Comparison of ENCODE assay signal across 8 mouse cellular contexts in the genomic region with DNA sequence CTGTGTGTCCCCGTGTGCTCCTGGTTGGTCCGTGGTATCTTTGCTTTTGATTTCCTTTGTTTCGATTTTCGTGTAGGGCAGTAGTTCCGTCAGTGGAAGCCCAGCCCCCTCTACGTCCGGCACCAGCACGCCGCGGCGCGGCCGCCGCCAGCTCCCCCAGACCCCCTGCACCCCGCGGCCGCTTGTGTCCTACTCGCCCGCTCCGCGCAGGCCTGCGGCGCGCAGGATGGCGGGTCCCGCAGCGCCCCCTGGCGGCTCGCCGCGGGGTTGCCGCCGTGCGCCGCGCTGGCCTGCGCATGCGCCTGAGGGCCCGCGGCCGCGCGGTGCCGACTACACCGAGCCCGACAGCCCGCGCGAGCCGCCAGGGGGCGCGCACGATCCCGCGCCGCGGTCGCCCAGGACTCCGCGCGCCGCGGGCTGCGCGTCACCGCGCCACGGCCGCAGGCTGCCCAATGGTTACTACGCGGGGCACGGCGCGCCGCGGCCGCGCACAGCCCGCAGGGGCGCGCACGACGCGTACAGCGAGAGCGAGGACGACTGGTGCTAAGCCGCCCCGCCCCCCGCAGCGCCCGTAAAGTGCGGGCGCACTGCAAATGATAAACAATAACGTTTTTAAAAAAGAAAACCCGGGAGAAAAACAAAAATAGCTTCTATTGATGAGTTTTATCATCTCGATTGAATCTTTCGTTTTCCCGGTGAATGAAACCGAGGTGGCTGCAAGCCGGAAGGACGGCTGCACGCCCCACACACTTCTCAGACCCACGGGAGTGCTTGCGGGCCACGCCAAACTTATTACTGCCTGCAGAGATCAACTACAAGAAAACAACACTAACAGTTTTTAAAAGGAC. TPM values are rescaled to one million over a fixed set of nuclear protein-coding genes. Genes with fewer than 3 reads are reported as not detected.
DNase-seq lines count a peak whose midpoint lies in the region; ATAC-seq lines count a peak whose summit lies in the region.

No protein-coding gene starts in this region.

- H3K4me1 ChIP-seq in brown adipose tissue, adult 24 weeks (ENCODE audit: control insufficient read depth, insufficient read depth, insufficient read length, low read length) = peaks cover 6% of the 10 kb centered on the region; the same call in 1 of the 2 replicates
- peaks cover 22 to 28% of the 10 kb centered on the region in 2 experiments for H3K4me1 ChIP-seq in heart, embryonic 14.5 days (ENCODE audit: control insufficient read depth in 2 of 2, insufficient read depth in 2 of 2, low read length in 2 of 2)
- H3K4me1 ChIP-seq in liver, embryonic 12.5 days = peaks cover 32% of the 10 kb centered on the region

- no peaks in the 10 kb centered on the region for H3K36me3 ChIP-seq in heart, embryonic 14.5 days (ENCODE audit: control insufficient read depth, insufficient read depth, low read length)
- no peaks in the 10 kb centered on the region for H3K36me3 ChIP-seq in liver, embryonic 12.5 days
- no peaks in the 10 kb centered on the region for H3K36me3 ChIP-seq in splenic B cell, adult 2 months (ENCODE audit: control insufficient read depth, insufficient read depth, low read length, poor library complexity, severe bottlenecking)

- under 1% methylated on average over 83 of the region's 106 CpGs for WGBS in heart, embryonic 14.5 days
- WGBS in liver, embryonic 12.5 days (ENCODE audit: insufficient replicate concordance) = under 1% methylated on average over 105 of the region's 106 CpGs

- H3K4me3 ChIP-seq in brown adipose tissue, adult 24 weeks (ENCODE audit: insufficient read depth, low read depth, low read length) = peak overlapping the region; percentile 67
- H3K4me3 ChIP-seq in heart, embryonic 14.5 days (ENCODE audit: control insufficient read depth in 1 of 2, insufficient read depth in 1 of 2, low read depth in 1 of 2, low read length in 2 of 2) = peak overlapping the region; percentile 56 to 62
- H3K4me3 ChIP-seq in liver, embryonic 12.5 days = peak overlapping the region; percentile 70

- no peaks in the 10 kb centered on the region for H3K9me3 ChIP-seq in heart, embryonic 14.5 days (ENCODE audit: control insufficient read depth, low read length)
- no peaks in the 10 kb centered on the region for H3K9me3 ChIP-seq in liver, embryonic 12.5 days (replicated peaks)

- H3K27me3 ChIP-seq in heart, embryonic 14.5 days (ENCODE audit: control insufficient read depth, insufficient read depth, low read length) = no peaks in the 10 kb centered on the region
- H3K27me3 ChIP-seq in liver, embryonic 12.5 days (replicated peaks) = peaks cover 37% of the 10 kb centered on the region
- no peaks in the 10 kb centered on the region for H3K27me3 ChIP-seq in splenic B cell, adult 2 months (ENCODE audit: control insufficient read depth, insufficient read depth, low read length, poor library complexity, severe bottlenecking)

- ATAC-seq in heart, embryonic 14.5 days (ENCODE audit: insufficient number of reproducible peaks, insufficient read depth, low FRiP score, low read depth) = peak; percentile 91
- peak; percentile 98 for ATAC-seq in liver, embryonic 12.5 days

- peak; percentile 98 for DNase-seq in CD4-positive, CD25-positive, alpha-beta regulatory T cell, adult 2 months (ENCODE audit: low read depth, low spot score)
- peak; percentile 83 for DNase-seq in fibroblast of lung, adult 2 months (ENCODE audit: low read depth)
- peak; percentile 98 for DNase-seq in kidney, postnatal 14 days
- DNase-seq in naive thymus-derived CD4-positive, alpha-beta T cell, adult 2 months (ENCODE audit: low read depth) = peak; percentile 96
- DNase-seq in splenic B cell, adult 2 months (ENCODE audit: low read depth, low spot score) = peak; percentile 97

- H3K4me2 ChIP-seq in heart, embryonic 14.5 days (ENCODE audit: low read length) = peak overlapping the region; percentile 87
- H3K4me2 ChIP-seq in liver, embryonic 12.5 days = peak overlapping the region; percentile 96

- H3K9ac ChIP-seq in heart, embryonic 14.5 days (ENCODE audit: low read length) = peak overlapping the region; percentile 83
- peak overlapping the region; percentile 84 for H3K9ac ChIP-seq in liver, embryonic 12.5 days

- peak overlapping the region; percentile 63 for H3K27ac ChIP-seq in brown adipose tissue, adult 24 weeks (replicated peaks; ENCODE audit: low read depth, low read length)
- H3K27ac ChIP-seq in heart, embryonic 14.5 days (replicated peaks in 1 of 2; ENCODE audit: control insufficient read depth in 1 of 2, insufficient read depth in 1 of 2, low read depth in 2 of 2, low read length in 2 of 2) = peak overlapping the region; percentile 66 to 88
- H3K27ac ChIP-seq in liver, embryonic 12.5 days = peak overlapping the region; percentile 78

RNA-seq across cellular contexts. Expression of gene Ier2, which starts 23.3 kb away (rescaled TPM):
- polyA plus RNA-seq in brown adipose tissue, adult 24 weeks (2012; ENCODE audit: insufficient read depth, insufficient read length, missing spikeins) = 17.2 and 62.3 TPM in 2 replicates
- polyA plus RNA-seq in heart, embryonic 14.5 days (2014; fragmentation: Nextera tagmentation; extraction: Ambion mirVana) = 36.4 and 43.8 TPM in 2 replicates
- polyA plus RNA-seq in liver, embryonic 12.5 days (2016; fragmentation: Nextera tagmentation; extraction: Ambion mirVana) = 36.4 and 37.4 TPM in 2 replicates

RNA-seq across cellular contexts. Expression of gene Trmt1, which starts 46.7 kb away (rescaled TPM):
- polyA plus RNA-seq in brown adipose tissue, adult 24 weeks (2012; ENCODE audit: insufficient read depth, insufficient read length, missing spikeins) = 25.1 and 33.4 TPM in 2 replicates
- polyA plus RNA-seq in heart, embryonic 14.5 days (2014; fragmentation: Nextera tagmentation; extraction: Ambion mirVana) = 46.1 and 50.0 TPM in 2 replicates
- polyA plus RNA-seq in liver, embryonic 12.5 days (2016; fragmentation: Nextera tagmentation; extraction: Ambion mirVana) = 57.3 and 62.0 TPM in 2 replicates

RNA-seq across cellular contexts. Expression of gene Nacc1, which starts 48.3 kb away (rescaled TPM):
- polyA plus RNA-seq in brown adipose tissue, adult 24 weeks (2012; ENCODE audit: insufficient read depth, insufficient read length, missing spikeins) = 19.0 and 22.9 TPM in 2 replicates
- 15.1 and 17.4 TPM in 2 replicates for polyA plus RNA-seq in heart, embryonic 14.5 days (2014; fragmentation: Nextera tagmentation; extraction: Ambion mirVana)
- polyA plus RNA-seq in liver, embryonic 12.5 days (2016; fragmentation: Nextera tagmentation; extraction: Ambion mirVana) = 12.5 and 12.9 TPM in 2 replicates

Comparison
In these comparisons a context has a peak if more than half of its experiments do, and no peak if none do; other contexts are left out.
1. Peak in every context shown above with its lines: DNase-seq, ATAC-seq, H3K4me3 ChIP-seq and H3K27ac ChIP-seq.